Mouse (Mus musculus): ENCODE measurements around the gene Gpr162.

- no peak for TF ChIP-seq GATA1 (IDR thresholded peaks at IDR 0.05; ENCODE audit: borderline replicate concordance, low read length)
- no peak for TF ChIP-seq FLI1 (IDR thresholded peaks at IDR 0.05; ENCODE audit: low read length)
Observed at GRCm38 (mm10) chr6:124910032-124910431, 46.2 kb upstream of the Gpr162 start.
